Mouse (Mus musculus) right cerebral cortex, postnatal 4 days (tissue): Measurements from ENCODE around the gene Ift20.
"Not testable (repeated sequence)": the region's sequence is repeated elsewhere in the genome, so short reads cannot be mapped to it uniquely, and the experiment has no call there.

Experiments
- DNase-seq: peaks from one replicate; pipeline ENCODE4 v3.0.0-alpha.2; 2022

Gene Ift20

DNA sequence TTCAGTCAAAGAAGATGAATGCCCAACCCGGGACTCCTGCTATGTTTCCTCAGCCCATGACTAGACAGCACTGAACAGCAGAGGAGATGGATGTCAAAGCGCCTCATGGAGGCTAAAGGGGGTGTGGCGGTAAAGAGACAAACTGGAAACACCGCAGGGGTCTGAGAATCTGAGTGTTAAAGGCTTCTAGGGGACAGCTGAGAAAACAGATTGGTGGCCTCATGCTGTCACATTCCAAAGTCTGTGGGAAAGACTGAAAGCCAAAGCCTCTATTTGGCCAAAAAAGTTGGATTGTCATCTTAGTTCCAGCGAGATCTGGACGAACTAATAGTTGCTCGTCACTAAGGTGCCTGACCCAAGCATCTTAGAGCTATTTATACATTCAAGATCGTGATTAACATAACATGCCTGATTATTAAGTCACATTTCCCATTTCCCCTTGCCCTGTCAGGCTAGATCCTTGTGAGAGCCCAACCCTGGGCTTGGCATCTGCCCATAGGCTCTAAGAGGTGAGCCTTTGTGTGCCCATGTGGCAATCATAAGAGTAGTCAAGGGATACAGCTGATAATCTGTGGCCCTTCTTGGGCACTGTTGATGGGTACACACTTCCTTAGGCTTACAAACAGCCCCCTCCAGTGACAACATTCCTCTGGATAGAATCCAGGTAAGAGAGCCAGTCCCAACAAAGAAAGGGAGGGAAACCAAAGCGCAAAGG lies 12.8 kb upstream of the Ift20 start:
- DNase-seq = no peak

DNA sequence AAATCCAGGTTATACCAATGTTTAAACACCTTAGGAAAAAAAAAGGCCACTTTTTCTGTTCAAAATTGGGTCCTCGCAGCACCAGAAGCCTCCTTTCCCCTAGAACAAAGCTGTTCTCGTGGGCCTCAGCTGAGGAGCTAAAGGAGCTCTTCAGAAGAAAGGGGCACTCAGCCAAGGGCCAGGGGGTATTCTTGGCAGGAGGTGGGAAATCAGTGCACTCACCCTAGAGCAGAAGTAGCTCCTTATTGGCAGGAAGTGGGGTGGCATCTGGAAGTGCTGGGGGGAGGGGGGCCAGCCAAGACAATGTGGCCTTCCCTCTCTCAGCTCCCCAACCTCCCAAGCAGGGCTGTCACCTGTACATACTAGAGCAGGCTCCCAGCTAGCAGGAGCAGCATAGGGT lies 11.3 kb upstream of the Ift20 start:
- DNase-seq = no peak

DNA sequence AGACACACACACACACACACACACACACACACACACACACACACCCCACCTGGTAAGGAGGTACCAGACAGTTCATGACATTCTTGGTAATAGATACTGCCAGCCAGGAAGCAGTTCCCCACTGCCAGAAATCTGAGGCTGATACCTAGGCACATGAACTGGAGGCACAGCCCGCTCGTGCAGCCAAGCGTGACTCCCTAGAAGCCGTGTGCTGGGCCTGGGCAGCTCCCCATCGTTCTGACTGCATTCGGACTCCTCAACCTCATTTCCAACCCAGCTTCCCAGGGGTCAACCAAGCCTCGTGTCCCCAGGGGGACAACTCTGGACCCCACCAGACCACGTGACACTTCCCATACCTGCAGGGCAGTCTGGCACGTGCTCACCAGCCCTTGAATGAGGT lies 7.4 kb upstream of the Ift20 start:
- no peak for DNase-seq

DNA sequence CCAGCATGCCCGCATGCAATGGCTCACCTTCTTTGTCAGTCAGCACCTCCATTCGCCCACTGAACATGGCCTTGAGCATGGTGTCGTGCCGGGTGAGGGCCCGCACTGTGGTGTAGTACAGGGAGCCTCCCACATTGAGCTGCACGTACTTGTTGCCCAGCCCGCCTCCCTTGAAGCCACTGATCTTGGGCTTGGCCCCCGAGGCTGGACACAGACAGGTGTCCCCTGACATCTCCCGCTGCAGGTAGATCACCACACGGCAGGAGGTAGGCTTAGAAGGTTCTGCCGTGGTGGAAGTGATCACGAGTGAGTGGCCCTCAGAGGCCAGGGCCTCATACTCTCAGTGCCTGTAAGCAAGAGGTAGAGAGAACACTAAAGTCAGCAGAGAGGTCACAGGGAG lies 6.2 kb upstream of the Ift20 start:
- no peak for DNase-seq

DNA sequence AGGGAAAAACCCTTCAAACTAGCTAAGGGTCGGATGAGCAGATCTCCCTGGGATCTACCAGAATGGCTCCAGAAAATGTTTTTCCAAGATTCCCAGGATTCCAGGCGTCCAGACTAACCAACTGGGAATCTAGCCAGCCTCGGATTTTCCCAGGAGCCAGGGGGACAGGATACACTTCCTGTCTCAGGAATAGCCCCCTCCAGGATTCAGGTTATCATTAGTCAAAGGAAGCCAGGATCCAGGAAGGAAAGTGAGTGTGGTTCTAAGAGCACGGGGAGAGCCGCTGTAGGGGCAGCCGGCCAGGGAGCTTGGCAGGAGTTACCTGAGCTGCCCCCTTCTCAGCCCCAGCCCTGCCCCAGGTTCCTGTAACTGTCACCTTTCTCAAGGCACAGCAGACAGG lies 5.1 kb upstream of the Ift20 start:
- DNase-seq = no peak

DNA sequence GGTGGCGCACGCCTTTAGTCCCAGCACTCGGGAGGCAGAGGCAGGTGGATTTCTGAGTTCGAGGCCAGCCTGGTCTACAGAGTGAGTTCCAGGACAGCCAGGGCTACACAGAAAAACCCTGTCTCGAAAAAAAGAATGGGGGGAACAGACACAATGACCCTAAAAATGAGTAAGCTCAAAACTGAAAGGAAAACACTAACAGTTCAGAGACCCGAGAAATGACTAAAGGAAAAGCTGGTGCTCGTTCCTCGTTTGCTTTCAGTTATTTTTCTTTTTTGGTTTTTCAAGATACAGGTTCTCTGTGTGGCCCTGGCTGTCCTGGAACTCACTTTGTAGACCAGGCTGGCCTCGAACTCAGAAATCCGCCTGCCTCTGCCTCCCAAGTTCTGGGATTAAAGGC lies 4.6 kb upstream of the Ift20 start:
- DNase-seq = not testable (repeated sequence)

DNA sequence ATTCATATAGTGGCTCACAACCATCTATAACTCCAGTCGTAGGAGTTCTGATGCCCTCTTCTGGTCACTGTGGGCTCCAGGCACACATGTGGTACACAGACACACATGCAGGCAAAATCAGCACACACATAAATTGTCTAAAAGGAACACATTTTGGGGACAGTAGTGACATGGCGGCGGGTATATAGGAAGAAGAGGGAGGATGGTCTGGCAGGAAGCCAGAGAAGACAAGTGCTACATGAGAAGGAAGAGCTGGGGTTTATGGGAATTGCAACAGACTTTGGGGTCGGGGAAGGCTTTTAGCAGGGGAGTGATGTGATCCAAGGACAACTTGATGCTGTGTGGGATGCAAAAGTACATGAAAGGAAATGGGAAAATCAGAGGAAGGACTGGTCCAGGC lies 1.6 kb upstream of the Ift20 start:
- no peak for DNase-seq

DNA sequence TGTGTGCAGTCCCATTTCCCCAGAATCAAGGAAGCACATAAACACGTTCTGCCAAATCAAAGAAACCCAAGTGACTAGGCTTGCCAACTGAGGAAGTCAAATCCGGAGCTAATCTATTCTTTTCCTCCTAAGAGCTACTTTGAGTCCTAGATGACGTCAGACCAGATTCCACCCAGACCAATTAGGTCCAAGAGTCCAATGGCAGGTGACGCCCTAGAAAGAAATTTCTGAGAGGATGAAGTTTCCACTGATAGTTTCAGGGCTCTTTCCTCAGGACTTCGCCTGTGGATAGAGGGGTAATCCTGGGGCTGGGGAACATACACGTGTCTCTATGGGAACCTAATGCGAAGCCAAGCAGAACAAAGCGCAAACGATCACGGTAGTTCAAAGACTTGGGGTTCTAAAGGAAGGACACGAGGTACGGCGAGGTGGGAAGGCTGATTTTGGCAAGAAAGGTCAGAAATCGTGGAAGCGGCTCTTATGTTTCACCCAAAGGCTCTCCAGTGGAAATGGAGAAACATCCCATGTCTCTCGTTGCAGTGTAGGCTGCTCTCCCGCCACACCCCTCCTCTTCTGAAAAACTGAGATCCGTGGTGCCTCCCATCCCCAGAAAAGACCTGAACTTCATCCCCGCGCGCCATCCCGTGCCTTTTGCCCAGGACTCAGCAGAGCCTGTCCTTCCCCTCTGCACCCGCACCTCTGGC lies 633 bp upstream of the Ift20 start:
- no peak for DNase-seq

DNA sequence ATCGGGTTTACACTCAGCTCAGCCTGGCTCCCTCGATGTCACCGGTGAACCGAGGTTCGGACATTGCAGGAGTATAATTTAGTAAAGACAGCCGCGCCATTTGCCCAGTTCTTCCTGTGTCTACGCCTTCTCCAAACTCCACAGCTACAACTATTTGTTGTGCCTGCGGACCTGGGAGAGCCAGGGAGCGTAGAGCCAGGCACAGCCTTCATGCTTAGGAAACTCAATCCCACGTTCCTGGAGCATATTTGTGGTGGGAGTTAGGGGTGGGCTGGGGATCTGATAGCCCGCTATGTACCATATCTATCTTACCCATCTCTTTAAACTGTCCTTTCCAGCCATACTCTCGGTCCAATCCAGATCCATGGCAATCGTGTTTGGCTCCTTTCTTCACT lies 526 bp downstream of the Ift20 start:
- DNase-seq = no peak

DNA sequence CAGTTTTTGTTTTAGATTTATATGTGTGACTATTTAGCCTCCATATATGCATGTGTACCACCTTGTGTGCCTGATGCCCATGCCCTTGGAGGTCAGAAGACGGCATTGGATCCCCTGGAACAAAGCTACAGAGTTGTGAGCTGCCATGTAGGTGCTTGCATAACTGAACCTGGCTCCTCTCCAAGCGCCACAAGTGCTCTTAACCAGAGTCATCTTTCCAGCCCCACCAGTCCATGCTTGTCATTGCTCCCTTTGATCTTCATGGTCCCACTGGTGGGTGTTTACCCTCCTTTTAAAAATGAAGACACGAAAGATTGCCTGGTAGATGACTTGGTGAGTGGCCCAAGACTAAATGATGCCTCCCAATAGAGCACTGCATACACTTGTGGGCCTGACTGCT lies 4.2 kb downstream of the Ift20 start:
- no peak for DNase-seq

DNA sequence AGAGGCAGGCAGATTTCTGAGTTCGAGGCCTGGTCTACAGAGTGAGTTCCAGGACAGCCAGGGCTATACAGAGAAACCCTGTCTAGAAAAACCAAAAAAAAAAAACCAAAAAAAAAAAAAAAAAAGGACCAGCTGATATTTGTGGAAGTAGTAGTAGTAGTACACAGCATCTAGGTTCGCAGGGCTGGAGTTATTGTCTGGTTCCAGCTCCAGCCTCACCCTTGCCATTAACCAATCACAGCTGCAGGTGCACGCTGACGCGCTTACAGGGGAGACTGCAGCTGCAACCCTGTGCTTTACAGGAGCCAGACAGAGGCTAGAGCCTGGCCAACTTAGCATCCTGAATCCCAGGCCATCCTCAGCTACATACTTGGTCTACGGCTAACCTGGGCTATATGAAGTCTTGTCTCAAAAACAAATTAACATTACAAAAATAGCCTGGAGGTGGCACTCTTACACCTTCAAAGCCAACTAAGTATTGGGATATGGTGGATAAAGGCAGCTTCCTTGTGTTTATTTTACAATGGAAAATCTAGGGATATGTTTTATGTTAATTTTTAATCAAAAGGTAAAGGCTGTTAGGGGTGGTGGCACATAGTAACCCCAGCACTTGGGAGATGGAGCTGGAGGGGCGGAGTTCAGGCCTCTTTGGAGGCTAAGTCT lies 8.4 kb downstream of the Ift20 start:
- DNase-seq = no peak

DNA sequence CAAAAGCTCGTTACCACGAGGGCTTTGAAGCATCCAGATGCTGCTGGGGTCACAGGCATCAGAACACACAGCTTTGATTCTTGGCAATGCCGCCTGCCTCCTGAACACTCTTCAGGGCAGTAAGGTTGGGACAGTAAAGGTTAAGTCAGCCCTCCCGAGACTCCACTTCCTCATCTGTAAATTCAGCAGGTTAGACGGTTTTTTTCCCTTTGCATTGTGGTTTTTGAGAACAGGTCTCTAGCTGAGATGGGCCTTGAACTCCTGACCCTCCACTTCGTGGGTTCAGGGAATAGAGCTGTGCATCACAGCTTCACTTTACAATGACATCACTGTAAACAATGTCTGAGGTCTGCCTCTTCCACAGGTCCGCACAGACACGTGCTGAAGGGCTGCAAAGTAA lies 9.0 kb downstream of the Ift20 start:
- DNase-seq = no peak

DNA sequence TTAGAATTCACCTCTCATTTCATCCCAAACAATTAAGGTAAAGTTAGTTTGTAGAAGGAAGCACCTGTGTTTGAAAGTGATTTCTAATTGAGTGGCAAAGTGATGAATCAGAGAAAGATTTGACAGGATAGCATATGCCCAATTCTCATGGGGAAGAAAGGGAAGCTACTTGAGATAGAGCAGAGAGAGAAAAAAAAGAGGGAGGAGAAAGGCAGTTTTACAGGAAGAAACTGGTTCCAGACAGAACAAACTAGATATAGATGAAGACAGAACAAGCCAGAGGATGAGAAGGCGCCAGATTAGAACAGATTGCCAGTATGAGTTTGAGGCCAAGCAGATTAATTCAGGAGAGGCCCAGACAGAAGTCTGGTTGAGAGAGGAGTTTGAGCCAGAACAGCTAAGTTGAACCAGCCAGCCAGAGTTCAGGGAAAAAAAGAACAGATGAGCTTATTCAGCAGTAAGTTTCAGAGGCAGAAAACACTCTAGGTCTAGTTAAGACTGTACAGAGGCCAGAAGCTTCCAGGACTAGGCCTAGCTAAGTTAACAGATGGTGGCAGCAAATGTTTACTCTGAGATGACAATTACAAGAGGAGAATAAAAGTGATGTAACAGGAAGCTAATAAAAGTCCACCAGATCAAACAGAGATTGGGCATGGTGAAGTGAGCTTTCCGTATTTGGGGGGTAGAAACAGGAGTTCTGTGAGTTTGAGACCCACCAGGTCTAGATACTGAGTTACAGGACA lies 11.7 kb downstream of the Ift20 start:
- no peak for DNase-seq

DNA sequence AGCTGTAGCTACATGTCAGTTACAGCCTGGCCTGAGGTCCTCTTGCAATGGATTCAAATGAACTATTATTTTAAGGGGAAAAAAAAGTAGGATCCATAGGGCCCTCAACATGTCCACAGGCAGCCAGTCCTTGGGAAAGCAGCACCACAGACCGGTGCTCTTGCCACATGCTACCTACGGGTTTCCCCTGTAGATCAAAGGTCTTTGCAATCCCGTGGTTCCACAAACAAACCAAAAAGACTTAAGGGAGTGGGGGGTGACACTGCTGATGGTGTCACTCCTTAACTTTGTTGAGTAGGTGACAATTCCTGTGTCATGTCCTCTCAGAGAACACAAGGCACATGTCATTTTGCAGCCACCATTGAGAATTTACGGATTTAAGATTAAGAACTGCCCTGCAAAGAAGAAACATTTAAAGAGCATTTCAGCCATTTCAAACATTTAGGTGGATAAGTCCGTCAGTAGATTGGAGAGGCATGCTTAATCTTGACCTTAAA lies 13.4 kb downstream of the Ift20 start:
- DNase-seq = no peak

DNA sequence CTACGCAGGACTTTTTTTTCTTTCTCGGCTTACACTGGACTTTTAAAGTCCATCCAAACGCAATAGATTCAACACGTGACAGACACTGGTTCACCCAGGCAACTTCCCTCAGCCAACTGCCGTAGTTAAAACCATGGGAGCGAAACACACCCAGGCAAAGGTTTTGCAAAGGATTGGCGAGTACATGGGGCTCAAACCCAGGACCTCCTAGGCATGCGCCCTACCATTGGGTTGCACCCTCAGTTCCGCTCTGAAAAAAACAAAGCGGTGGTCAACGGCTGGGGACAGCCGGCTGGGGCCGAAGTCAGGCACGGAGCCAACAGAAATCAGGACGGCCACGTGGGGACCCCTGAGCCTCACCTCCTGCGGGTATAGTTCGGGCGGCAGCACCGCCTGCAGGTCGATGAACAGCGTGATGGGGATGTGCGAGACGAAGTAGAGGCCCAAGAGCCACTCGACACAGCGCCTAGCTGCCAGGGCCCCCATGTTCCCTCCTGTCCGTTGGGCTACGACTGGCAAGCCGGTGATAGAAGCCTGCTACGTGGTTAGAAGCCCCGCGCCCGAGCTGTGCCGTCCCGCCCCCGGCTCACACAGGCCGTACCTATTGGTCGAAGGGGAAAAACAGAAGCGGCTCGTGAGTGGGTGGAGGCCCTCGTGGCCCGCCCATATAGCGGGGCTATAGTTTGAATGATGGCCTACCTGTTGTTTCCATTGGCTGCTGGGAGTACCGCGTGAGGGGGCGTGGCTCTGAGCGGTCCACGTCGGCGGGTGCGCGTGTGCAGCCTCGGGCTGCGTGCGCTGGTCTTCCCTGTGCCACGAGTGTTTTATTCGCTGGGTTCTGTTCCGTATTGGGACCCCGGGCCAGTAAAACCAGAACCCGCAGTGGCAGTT lies 14.3 kb downstream of the Ift20 start, which contains the start of gene Tmem97:
Tmem97 (minus strand) TSS at position 610 of the 891 bp plus-strand sequence.
- DNase-seq = peak; percentile 92

DNA sequence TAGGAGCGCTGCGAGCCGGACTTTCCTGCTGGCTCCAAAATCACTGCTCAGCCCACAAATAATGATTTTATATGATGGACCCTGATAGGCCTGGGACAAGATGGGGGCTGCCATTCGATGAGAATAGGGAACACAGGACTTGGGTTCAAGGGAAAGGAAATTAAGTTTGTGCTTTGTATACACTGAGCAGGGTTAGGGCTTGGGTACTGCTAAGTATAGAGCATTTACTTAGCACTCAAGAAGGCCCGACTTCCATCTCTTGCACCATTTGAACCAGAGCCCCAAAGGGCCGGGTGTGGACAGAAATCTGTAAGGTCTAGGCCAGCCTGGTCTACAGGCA lies 14.9 kb downstream of the Ift20 start:
- DNase-seq = no peak

DNA sequence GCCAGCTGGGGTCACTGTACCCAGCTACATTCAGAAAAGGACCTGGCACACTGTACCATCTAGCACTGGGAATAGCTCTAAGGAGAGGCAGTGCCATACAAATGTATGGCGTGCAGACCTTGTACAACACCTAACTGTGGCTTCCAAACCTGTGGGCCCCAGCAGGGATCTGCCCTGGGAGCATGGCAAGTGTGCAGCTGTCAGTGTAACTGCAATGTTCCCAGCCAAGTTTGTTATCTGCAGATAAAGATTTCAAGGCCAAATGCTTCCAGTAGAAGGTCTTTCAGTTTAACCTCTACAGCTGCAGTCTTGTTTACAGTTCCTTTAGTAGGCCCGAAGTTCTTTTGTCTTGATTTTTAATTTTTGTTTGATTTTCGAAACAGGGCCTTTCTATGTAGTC lies 19.5 kb downstream of the Ift20 start:
- DNase-seq = no peak

DNA sequence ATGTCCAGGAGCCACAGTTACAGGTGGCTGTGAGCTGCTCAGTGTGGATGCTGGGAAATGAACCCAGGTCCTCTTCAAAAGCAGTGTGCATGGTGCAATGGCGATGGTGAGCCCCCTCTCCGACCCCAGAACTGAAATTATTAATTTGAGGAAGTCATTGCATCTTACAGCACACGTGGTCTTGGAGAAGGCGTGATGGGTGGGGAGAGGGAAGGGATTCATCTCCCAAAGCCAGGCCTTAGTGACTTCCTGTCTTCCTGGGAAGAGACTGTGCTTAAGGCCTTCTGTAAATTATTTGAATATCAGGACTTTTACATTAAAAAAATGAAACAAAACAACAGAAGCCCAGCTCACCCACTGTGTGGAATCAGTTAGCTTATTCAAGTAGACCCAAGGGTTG lies 19.9 kb downstream of the Ift20 start:
- DNase-seq = no peak

DNA sequence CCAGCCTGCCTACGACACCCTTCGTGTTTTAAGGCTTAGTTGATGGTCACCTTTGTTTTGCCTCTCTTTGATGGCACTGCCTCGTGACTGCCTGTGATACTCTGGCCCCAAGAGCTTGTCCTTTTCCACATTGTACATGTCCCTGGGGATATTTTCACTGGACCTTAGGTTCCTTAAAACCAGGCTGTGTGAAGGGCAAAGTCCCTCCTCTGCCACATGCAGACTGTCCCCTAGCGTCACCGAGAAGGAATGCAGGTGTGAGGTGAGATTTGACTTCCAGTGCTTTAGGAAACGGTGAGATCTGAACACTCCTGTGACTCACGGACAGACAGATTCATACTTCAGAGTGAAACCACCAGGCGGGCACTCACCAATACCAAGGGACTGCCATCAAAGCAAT lies 21.1 kb downstream of the Ift20 start:
- DNase-seq = no peak

DNA sequence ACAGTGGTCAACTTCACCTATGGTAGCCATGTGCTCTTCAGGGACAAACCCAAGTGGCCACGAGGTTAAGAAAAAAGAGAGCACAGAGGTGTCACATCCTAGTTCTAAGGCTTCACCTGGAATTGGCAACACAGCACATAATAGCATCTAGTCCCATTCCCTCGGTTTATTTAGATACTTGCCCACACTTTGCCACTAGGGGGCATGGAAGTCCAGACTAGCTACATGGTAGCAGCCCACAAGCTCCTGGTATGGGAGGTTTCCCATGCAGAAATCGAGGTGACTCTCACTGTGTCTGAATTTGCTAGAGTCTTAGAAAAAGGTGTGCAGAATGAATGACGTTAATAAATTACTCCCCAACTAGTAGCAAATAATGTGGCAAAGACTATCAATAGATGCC lies 24.3 kb downstream of the Ift20 start:
- DNase-seq = peak; percentile 76

DNA sequence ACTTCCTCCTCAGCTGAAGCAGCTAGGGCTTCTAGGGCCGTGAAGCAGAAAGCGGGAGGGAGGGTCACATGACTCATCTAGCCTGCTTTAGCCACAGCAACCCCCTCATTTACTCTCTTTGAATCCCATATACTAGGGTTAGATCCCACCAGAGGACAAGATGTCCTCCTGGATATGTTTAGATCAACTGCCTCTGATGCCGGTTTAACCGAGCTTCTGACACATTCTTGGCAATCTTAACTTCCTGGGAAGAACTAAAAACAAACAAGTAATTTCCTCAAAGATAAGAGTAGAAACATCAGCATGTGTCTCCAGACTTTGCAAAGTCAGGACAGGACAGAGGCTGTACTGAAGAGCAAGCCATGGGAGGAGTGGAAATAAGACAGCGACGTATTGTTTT lies 30.6 kb downstream of the Ift20 start:
- no peak for DNase-seq

DNA sequence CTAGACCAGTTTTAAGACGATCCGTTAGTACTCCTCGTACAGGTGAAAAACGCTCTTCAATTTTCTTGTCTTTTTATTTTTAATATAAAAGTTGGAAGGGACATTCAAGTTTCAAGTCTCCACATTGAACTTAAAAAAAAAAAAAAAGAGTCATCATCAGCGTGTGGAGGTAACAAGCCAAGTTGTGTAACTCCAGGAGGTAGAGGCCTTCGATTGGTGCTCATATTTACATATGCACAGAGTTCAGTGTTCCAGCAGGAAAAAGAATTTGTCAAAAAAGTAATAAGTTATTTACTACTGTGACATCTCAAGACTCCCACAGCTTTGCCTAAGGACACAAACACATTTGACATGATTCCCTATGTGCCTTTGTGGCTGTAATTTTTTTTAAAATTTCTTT lies 31.5 kb downstream of the Ift20 start:
- no peak for DNase-seq
